Mouse (Mus musculus) right cerebral cortex, postnatal 4 days (tissue): ENCODE measurements at regions not wholly inside any gene's neighbourhood (a gene's known extent, or its start where the extent isn't known, plus 50 kb on each side); places are given as distances from the start of the nearest gene placed in this dataset.
"Not testable (repeated sequence)": the region's sequence is repeated elsewhere in the genome, so short reads cannot be mapped to it uniquely, and the experiment has no call there.

Experiments used
- DNase-seq: peaks from one replicate; pipeline ENCODE4 v3.0.0-alpha.2; 2022

- DNase-seq, result no peak
These were observed 96.9 kb downstream of the Vcpkmt start for GRCm38 (mm10) chr12:69485652-69486651.

- no peak for DNase-seq
These were observed 101.4 kb downstream of the Vcpkmt start for GRCm38 (mm10) chr12:69481420-69481819.

- DNase-seq, result no peak
These were observed 104.4 kb upstream of the Gm9887 start for GRCm38 (mm10) chr12:69476631-69477091.

- no peak for DNase-seq
These were observed 103.9 kb upstream of the Gm9887 start for GRCm38 (mm10) chr12:69476131-69476530.

GRCm38 (mm10) chr12:69474916-69475661 lies 102.8 kb upstream of the Gm9887 start:
- DNase-seq, result no peak

- no peak for DNase-seq
These were observed 102.1 kb upstream of the Gm9887 start for GRCm38 (mm10) chr12:69474141-69474915.

- no peak for DNase-seq
These were observed 101.3 kb upstream of the Gm9887 start for GRCm38 (mm10) chr12:69473379-69474057.

GRCm38 (mm10) chr12:69472912-69473311 lies 100.7 kb upstream of the Gm9887 start:
- DNase-seq, result no peak

GRCm38 (mm10) chr12:69471876-69472275 lies 99.6 kb upstream of the Gm9887 start:
- DNase-seq, result no peak

GRCm38 (mm10) chr12:69469004-69469403 lies 96.7 kb upstream of the Gm9887 start:
- no peak for DNase-seq

- DNase-seq, result no peak
These were observed 95.1 kb upstream of the Gm9887 start for GRCm38 (mm10) chr12:69467363-69467762.

- no peak for DNase-seq
These were observed 92.6 kb upstream of the Gm9887 start for GRCm38 (mm10) chr12:69464906-69465305.

GRCm38 (mm10) chr12:69463327-69463726 lies 91.1 kb upstream of the Gm9887 start:
- DNase-seq, result not testable (repeated sequence)

GRCm38 (mm10) chr12:69461888-69462840 lies 89.9 kb upstream of the Gm9887 start:
- DNase-seq, result no peak

- DNase-seq, result no peak
These were observed 88.4 kb upstream of the Gm9887 start for GRCm38 (mm10) chr12:69460552-69461079.

GRCm38 (mm10) chr12:69458170-69458841 lies 86.0 kb upstream of the Gm9887 start:
- DNase-seq, result no peak

GRCm38 (mm10) chr12:69456746-69457145 lies 84.5 kb upstream of the Gm9887 start:
- no peak for DNase-seq

GRCm38 (mm10) chr12:69456116-69456515 lies 83.9 kb upstream of the Gm9887 start:
- no peak for DNase-seq

GRCm38 (mm10) chr12:69455566-69455965 lies 83.3 kb upstream of the Gm9887 start:
- no peak for DNase-seq

- DNase-seq, result no peak
These were observed 81.3 kb upstream of the Gm9887 start for GRCm38 (mm10) chr12:69453544-69453943.
